Mouse (Mus musculus) midbrain, postnatal 0 days (tissue): ENCODE data around the gene Rps19bp1. TPM values are rescaled to one million over a fixed set of nuclear protein-coding genes. Genes with fewer than 3 reads are reported as not detected.

Experiments
- ATAC-seq: fragments of 200-750 bp; cut with Nextera tagmentation; 2 replicates; pipeline ENCODE4 v1.8.0; 2017; ENCODE audit warnings: moderate number of reproducible peaks, mild to moderate bottlenecking, moderate TSS enrichment, moderate library complexity; ENCODE audit not compliant: low FRiP score
- DNase-seq: peaks from one replicate; pipeline ENCODE4 v3.0.0-alpha.2; 2015; ENCODE audit warnings: low spot score
- H3K27ac ChIP-seq: fragments of 300-500 bp; sonication (generic); 2 replicates; pipeline ENCODE4 v1.5.1; 2014; ENCODE audit warnings: low read depth, mild to moderate bottlenecking, low read length, mixed read lengths
- H3K27me3 ChIP-seq: fragments of 300-500 bp; sonication (generic); 2 replicates; pipeline ENCODE4 v1.6.1; 2014; ENCODE audit warnings: low read length, control low read depth, mixed read lengths; ENCODE audit not compliant: insufficient read depth
- H3K36me3 ChIP-seq: fragments of 300-500 bp; sonication (generic); 2 replicates; pipeline ENCODE4 v1.6.1; 2014; ENCODE audit warnings: low read length, control low read depth, mixed read lengths; ENCODE audit not compliant: insufficient read depth
- H3K4me1 ChIP-seq: fragments of 300-500 bp; sonication (generic); 2 replicates; pipeline ENCODE4 v1.6.1; 2014; ENCODE audit warnings: mild to moderate bottlenecking, control low read depth, antibody characterized with exemption, low read length, mixed read lengths; ENCODE audit not compliant: insufficient read depth
- H3K4me2 ChIP-seq: fragments of 300-500 bp; sonication (generic); 2 replicates; pipeline ENCODE4 v1.6.1; 2014; ENCODE audit warnings: low read depth, mild to moderate bottlenecking, low read length, mixed read lengths; ENCODE audit not compliant: poor library complexity, severe bottlenecking
- H3K4me3 ChIP-seq: fragments of 300-500 bp; sonication (generic); 2 replicates; pipeline ENCODE4 v1.5.1; 2014; ENCODE audit warnings: low read depth, mild to moderate bottlenecking, low read length, moderate library complexity
- H3K9ac ChIP-seq: fragments of 300-500 bp; sonication (generic); replicated peaks from 2 replicates; pipeline ENCODE4 v1.6.1; 2014; ENCODE audit warnings: mild to moderate bottlenecking, low read length, moderate library complexity, mixed read lengths; ENCODE audit not compliant: poor library complexity, severe bottlenecking
- H3K9me3 ChIP-seq: fragments of 300-500 bp; sonication (generic); 2 replicates; pipeline ENCODE4 v1.6.1; 2016; ENCODE audit warnings: low read length, control low read depth
- CTCF ChIP-seq: IDR thresholded peaks from 2 replicates; pipeline ENCODE4 v1.5.1; 2016; ENCODE audit warnings: antibody characterized with exemption, mild to moderate bottlenecking
- WGBS: fragments of 180-500 bp; shearing (Covaris S2); extraction: QIAGEN DNeasy Blood & Tissue Kit; methylation state at CpG from one replicate; pipeline ENCODE4 v1.1.7; 2014; 5-methylcytosine and 5-hydroxymethylcytosine counted together
- polyA plus RNA-seq: library from polyadenylated mRNA; unstranded; fragments of >200 nt; fragmentation: Nextera tagmentation; extraction: Ambion mirVana; gene quantifications from 2 replicates; pipeline ENCODE4 v1.2.1, GENCODE M21; 2015
- total RNA-seq: library from RNA; depleted of rRNA; stranded (reverse); fragments of >200 nt; gene quantifications from 2 replicates; pipeline ENCODE4 v1.2.3, GENCODE M21; 2014

Rps19bp1 gene
- total and polyA plus RNA-seq, 2 experiments from 2014 or later: 34.5 to 87.1 TPM

GRCm38 (mm10) chr15:80258240-80259170, 5.6 kb downstream of the Rps19bp1 start:
- Histone ChIP-seq H3K4me3 (no peak overlapping the region), H3K9ac (no peak overlapping the region), H3K4me1 (peaks cover 12% of the 10 kb centered on the region; the same call in 1 of the 2 replicates), H3K27me3 (no peaks in the 10 kb centered on the region), H3K4me2 (no peak overlapping the region), H3K27ac (peak overlapping the region; percentile 38; the same call in 1 of the 2 replicates), H3K36me3 (peaks cover 34% of the 10 kb centered on the region), H3K9me3 (no peaks in the 10 kb centered on the region)
- DNase-seq (no peak), ATAC-seq (no peak)
- no peak for TF ChIP-seq CTCF
- 69% methylated on average over 11 of the region's 11 CpGs for WGBS

- Histone ChIP-seq H3K4me1 (peaks cover 6% of the 10 kb centered on the region; the same call in 1 of the 2 replicates), H3K27ac (0 out of 2 replicates have a peak overlapping the region, but pooled peaks have one; percentile 38), H3K9ac (no peak overlapping the region)
Measured at GRCm38 (mm10) chr15:80257602-80258239, 6.4 kb downstream of the Rps19bp1 start.

GRCm38 (mm10) chr15:80256656-80257601, 7.2 kb downstream of the Rps19bp1 start:
- ATAC-seq (no peak), DNase-seq (no peak)
- Histone ChIP-seq H3K27me3 (no peaks in the 10 kb centered on the region), H3K36me3 (peaks cover 36% of the 10 kb centered on the region), H3K9ac (peak overlapping the region; percentile 100), H3K9me3 (no peaks in the 10 kb centered on the region), H3K27ac (no peak overlapping the region), H3K4me2 (peak overlapping the region; percentile 95), H3K4me1 (peaks cover 6% of the 10 kb centered on the region; the same call in 1 of the 2 replicates), H3K4me3 (peak overlapping the region; percentile 90)
- TF ChIP-seq CTCF: no peak
- WGBS: 65% methylated on average over 12 of the region's 12 CpGs

More at GRCm38 (mm10) chr15:80257602-80258239, 6.4 kb downstream of the Rps19bp1 start:
- Histone ChIP-seq H3K4me3 (no peak overlapping the region), H3K27me3 (no peaks in the 10 kb centered on the region), H3K36me3 (peaks cover 34% of the 10 kb centered on the region), H3K4me2 (peak overlapping the region; percentile 95; the same call in 1 of the 2 replicates), H3K9me3 (no peaks in the 10 kb centered on the region)
- DNase-seq: peak; percentile 51
- TF ChIP-seq CTCF: no peak
- ATAC-seq: no peak
- WGBS: 26% methylated on average over 4 of the region's 4 CpGs

GRCm38 (mm10) chr15:80256242-80256641, 7.9 kb downstream of the Rps19bp1 start:
- H3K9me3 ChIP-seq: no peaks in the 10 kb centered on the region
- H3K36me3 ChIP-seq: peaks cover 39% of the 10 kb centered on the region
- TF ChIP-seq CTCF: no peak
- peak overlapping the region; percentile 90 for H3K4me3 ChIP-seq
- H3K9ac ChIP-seq: peak overlapping the region; percentile 100
- DNase-seq: no peak
- WGBS: 11% methylated on average over 16 of the region's 16 CpGs
- H3K4me2 ChIP-seq: peak overlapping the region; percentile 95
- ATAC-seq: no peak
- H3K4me1 ChIP-seq: peaks cover 6% of the 10 kb centered on the region; the same call in 1 of the 2 replicates
- no peaks in the 10 kb centered on the region for H3K27me3 ChIP-seq
- H3K27ac ChIP-seq: peak overlapping the region; percentile 99

- DNase-seq (peak; percentile 89), ATAC-seq (peak; percentile 53)
- Histone ChIP-seq H3K36me3 (peaks cover 43% of the 10 kb centered on the region), H3K9ac (peak overlapping the region; percentile 100), H3K9me3 (no peaks in the 10 kb centered on the region), H3K4me1 (peaks cover 6% of the 10 kb centered on the region; the same call in 1 of the 2 replicates), H3K4me2 (peak overlapping the region; percentile 95), H3K27me3 (no peaks in the 10 kb centered on the region), H3K27ac (peak overlapping the region; percentile 99), H3K4me3 (peak overlapping the region; percentile 90)
- under 1% methylated on average over 51 of the region's 51 CpGs for WGBS
- no peak for TF ChIP-seq CTCF
Measured at GRCm38 (mm10) chr15:80255646-80256121, 8.4 kb downstream of the Rps19bp1 start.
